Mouse (Mus musculus): ENCODE measurements at regions not wholly inside any gene's neighbourhood (a gene's known extent, or its start where the extent isn't known, plus 50 kb on each side); places are given as distances from the start of the nearest gene placed in this dataset.
A peak's percentile ranks its signal among the peaks of the same experiment; 100 is the strongest.
"Not testable (repeated sequence)": the region's sequence is repeated elsewhere in the genome, so short reads cannot be mapped to it uniquely, and the experiment has no call there.

- DNase-seq = no peak
Measured at GRCm38 (mm10) chr2:72619446-72619845, 143.5 kb downstream of the Cdca7 start.

DNA sequence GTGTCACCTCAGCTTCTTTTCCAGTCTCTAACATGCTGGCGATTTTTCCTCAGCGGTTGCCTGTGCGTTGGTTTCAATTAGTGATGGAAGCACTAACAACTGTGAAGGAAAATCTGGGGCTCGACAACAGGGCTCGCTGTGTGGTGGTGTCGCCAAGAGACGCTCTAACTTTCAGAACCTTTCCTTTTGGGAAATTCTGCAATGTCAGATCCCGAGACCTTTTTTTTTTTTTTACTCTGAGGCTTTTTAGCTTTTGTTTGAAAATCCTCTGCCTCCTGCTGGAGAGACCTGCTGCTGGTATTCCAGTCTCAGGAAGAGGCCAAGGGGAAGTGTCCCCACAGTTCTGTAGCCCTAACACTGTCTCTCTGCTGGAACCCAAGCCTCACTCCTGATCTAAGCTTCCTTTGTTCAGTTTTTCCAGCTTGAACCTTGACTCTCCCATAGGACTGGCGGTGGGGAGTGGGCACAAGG is 144.3 kb downstream of the Cdca7 start:
- no peak for DNase-seq

- no peak for DNase-seq
Measured at GRCm38 (mm10) chr2:72627915-72628314, 152.0 kb downstream of the Cdca7 start.

DNA sequence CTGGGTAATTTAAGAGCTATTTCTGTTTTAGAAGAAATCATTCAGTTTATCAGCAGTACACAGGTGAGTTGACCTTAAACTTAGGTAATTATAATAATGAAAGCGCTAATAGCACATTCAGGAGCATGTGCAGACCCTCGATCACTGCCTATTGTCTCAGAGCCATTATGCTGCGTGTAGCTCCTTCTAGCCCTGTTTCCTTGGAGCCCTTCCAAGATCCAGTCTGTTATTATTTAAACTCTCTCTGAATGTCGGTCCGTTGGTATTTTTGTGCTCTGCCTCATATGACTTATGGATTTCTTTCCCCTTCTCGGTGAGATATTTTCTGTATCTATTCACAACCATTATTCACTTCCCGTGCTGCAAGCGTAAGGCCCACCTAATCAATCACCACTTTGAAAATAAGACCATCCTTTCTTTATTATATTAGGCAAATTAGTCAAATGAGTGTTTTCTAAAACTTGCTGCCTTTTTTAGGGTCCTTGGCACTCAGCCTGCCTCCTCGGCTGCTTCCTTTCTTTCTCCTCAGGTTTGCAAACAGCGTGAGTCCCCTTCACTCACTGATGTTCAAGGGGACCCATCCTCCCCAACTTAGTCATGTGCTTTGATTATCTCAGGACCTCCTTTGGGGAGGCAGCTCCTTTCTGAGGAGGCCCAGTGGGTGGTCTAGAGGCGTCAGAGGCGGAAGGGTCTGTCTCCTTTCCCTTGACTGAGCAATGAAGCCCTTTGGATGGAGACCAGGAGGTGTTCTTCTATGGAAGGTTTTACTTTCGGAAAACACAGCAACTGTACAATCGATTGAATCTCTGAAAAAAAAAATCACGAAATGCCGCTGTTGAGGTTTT is 152.9 kb downstream of the Cdca7 start:
- DNase-seq = no peak

GRCm38 (mm10) chr2:72629691-72630461 is 153.9 kb downstream of the Cdca7 start:
- DNase-seq = no peak

DNA sequence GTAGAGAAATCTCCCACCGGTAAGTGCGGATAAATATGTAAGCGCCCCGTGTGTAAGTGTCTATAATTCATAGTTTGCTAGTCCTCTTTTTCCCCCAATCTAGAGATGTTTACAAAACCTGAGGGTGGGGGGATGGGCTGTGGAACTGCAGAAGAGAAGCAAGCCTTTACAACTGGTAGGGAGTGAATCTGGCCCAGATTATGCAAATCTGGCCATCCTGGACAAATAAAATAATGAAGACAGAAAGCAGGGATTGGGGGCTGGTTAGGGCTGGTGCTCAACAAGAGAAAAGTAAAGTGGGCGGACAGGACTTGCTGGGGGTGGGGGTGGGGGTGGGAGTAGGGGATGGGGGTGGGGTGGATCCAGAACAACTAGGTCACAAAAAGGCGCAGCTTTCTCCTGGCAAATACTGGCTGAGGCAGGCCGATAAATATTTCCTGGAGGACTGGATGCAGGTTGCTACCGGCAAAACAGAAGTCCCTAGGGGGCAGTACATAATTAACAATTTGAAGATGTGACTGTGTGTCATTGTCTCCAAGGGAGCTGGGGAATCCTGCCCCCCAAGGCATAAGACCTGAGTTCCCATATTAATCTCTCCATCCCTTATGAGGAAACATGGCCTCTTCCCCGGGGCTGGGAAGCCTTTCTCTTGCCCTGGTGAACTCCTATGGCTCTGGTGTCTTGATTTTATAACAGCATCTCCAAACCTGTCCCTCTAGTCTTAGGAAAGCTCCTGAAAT is 162.1 kb downstream of the Cdca7 start:
- no peak for DNase-seq

DNA sequence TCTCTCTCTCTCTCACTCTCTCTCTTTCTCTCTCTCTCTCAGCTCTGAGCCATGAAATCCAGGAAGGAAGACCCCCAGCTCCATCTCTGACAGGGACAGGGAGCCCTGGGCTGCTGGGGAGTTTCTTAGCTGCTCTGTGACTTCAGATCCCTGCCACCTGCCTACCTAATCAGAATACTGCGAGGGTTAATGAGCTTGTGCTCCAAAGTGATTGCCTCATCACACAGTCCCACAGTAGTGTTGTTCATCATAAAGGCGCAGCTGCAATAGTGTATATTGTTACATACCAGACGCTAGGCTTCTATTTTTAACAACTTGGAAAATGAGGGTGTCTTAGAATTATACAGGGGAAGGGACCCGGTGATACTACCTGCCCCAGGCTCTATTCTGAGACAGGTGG is 163.1 kb downstream of the Cdca7 start:
- DNase-seq = no peak

- no peak for DNase-seq
Measured at GRCm38 (mm10) chr2:72641228-72641627, 165.3 kb downstream of the Cdca7 start.

- peak; percentile 37 to 45 for DNase-seq
Measured at GRCm38 (mm10) chr2:72644151-72644843, 168.3 kb downstream of the Cdca7 start.

DNA sequence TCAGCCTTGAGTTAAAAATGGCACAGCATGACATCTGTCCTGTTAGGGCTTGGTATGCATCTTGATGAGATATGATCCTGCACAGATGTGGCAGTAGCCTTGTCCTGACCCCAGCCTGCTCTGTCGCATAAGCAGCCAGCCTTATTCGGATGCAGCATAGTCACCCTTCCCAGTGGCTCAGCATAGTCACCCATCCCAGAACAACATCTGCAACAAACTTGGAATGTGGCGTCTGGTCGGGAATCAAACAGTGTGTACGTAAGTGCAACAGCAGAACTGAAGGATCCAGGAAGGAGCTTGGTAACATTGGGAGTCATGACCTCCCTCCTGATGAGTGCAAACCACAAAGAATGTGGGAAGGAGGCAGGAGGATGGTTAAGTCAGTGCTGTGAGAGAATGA is 171.7 kb downstream of the Cdca7 start:
- DNase-seq = no peak

- DNase-seq = no peak
Measured at GRCm38 (mm10) chr2:72648294-72648693, 172.3 kb downstream of the Cdca7 start.

- no peak for DNase-seq
Measured at GRCm38 (mm10) chr2:72655864-72656263, 179.9 kb downstream of the Cdca7 start.

- DNase-seq = no peak
Measured at GRCm38 (mm10) chr2:72657101-72657920, 181.4 kb downstream of the Cdca7 start.

DNA sequence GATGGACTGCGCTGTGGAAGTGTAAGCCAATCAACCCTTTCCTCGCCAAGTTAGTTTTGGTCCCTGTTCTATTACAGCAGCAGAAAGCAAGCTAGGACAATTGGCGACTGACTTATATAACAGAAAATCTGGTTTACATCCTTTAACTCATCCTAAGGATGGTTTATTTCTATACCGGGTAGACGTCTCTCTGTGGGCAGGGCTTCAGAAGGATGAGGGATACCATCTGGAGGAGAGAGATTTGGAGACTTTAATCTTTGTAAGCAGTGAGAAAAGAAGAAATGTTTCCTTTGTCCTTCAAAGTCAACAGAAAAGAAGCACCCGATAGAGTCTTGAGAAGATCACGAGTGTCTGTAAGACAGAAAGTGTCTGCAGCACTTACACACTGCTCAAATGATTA is 186.4 kb downstream of the Cdca7 start:
- DNase-seq = no peak

GRCm38 (mm10) chr2:72662979-72663780 is 187.2 kb downstream of the Cdca7 start:
- DNase-seq = no peak

GRCm38 (mm10) chr2:72667396-72667795 is 191.4 kb downstream of the Cdca7 start:
- DNase-seq = not testable (repeated sequence)

DNA sequence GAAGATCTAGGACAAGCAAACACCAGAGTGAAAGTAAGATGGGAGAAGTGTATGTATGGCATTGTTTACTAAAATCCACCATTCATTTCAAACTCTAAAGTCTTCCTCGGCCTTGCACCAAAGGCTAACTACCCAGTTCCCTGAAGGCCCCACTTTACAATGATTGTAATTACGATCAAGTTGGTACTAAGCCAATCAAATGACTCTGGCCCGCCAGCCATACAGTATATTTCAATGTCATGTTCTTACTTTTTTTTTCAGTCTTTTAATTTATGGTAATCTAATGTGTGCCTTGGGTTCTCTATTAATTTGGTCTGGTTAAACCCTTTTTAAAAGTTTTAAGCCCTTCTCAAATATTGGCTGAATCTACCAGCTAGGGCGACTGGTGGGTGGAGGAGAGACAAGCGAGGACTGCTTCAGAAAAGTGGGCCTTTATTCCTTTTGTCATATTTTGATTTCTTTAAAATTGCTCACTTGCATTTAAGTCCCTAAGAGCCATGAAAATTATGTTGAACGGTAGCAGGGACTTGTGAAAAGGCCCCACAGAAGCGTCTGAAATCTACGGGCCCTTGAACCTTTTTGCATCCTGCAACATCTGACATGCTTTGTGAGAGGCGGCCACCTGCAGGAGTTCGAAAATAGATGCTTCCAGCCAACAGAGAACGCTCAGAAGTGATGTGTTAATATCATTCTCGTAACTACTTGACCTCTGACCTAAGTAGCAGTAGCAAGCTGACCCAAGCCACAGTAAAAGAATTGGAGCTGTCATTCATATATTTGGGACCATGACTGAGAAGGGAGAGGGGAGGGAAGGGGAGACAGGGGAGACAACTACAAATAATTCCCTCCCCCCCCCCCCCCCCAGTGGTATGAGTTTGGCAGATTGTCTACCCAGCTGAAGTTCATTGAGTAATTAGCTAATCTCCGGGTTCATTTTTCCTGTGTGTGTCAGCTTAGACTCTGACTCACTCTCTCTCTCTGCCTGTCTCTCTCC is 197.2 kb downstream of the Cdca7 start:
- no peak for DNase-seq

GRCm38 (mm10) chr2:72674229-72674628 is 198.3 kb downstream of the Cdca7 start:
- DNase-seq = no peak

GRCm38 (mm10) chr2:72674856-72675440 is 199.0 kb downstream of the Cdca7 start:
- DNase-seq = no peak

Data from layer of hippocampus, postnatal 36 days (tissue).